Mouse (Mus musculus): ENCODE measurements around the gene Atp6v0a1.

- TF ChIP-seq GATA1 (IDR thresholded peaks at IDR 0.05; ENCODE audit: low read length): no peak
- no peak for TF ChIP-seq TAL1 (IDR thresholded peaks at IDR 0.05; ENCODE audit: low read length)
Measured at GRCm38 (mm10) chr11:101065002-101065401, 55.8 kb downstream of the Atp6v0a1 start.
